Mouse (Mus musculus) neutrophil, adult 83 days (primary cell): ENCODE data around the gene Lrrn4cl. TPM values are rescaled to one million over a fixed set of nuclear protein-coding genes. Genes with fewer than 3 reads are reported as not detected.

ENCODE experiments used
- total RNA-seq, 2 experiments: library from RNA; stranded (reverse); gene quantifications; one replicate each; pipeline ENCODE4 v1.2.4; 2023

Lrrn4cl gene
- total RNA-seq, 2 experiments from 2014 or later = 0.13 TPM; not detected in 1

Other genes starting within 250 kb of the Lrrn4cl start
- gene Slc22a6, start 232.7 kb upstream of the Lrrn4cl start, total RNA-seq = not detected
- under 1 TPM; 0.07 to 0.39 TPM for gene Chrm1, start 187.0 kb upstream of the Lrrn4cl start, total RNA-seq
- 100 to 1,000 TPM; 110 to 140 TPM for gene Slc3a2, start 127.4 kb upstream of the Lrrn4cl start, total RNA-seq
- 10 to 100 TPM; 18.5 to 22.5 TPM for gene Wdr74, start 114.9 kb upstream of the Lrrn4cl start, total RNA-seq
- 1 to 10 TPM in 1 of 2 experiments, not detected in 1; 1.6 TPM for gene 1700092M07Rik, start 110.0 kb upstream of the Lrrn4cl start, total RNA-seq
- gene Stx5a, start 109.4 kb upstream of the Lrrn4cl start, total RNA-seq = 10 to 100 TPM; 95.0 to 99.4 TPM
- gene Nxf1, start 93.7 kb upstream of the Lrrn4cl start, total RNA-seq = 100 to 1,000 TPM; 148 to 149 TPM
- 10 to 100 TPM; 24.2 to 30.1 TPM for gene Tmem223, start 79.8 kb upstream of the Lrrn4cl start, total RNA-seq
- 10 to 100 TPM; 81.5 to 81.7 TPM for gene Tmem179b, start 76.3 kb upstream of the Lrrn4cl start, total RNA-seq
- gene Taf6l, start 64.4 kb upstream of the Lrrn4cl start, total RNA-seq = 10 to 100 TPM; 12.6 to 14.4 TPM
- gene Polr2g, start 52.2 kb upstream of the Lrrn4cl start, total RNA-seq = 10 to 100 TPM; 42.9 to 43.0 TPM
- gene Zbtb3, start 48.2 kb upstream of the Lrrn4cl start, total RNA-seq = 1 to 10 TPM; 1.1 to 1.4 TPM
- gene Ttc9c, start 31.4 kb upstream of the Lrrn4cl start, total RNA-seq = 10 to 100 TPM; 25.6 to 25.7 TPM
- 10 to 100 TPM; 91.2 to 95.0 TPM for gene Hnrnpul2, start 30.8 kb upstream of the Lrrn4cl start, total RNA-seq
- 10 to 100 TPM in 1 of 2 experiments, 1 to 10 TPM in 1; 3.1 to 11.6 TPM for gene AC129217.1, start 21.0 kb upstream of the Lrrn4cl start, total RNA-seq
- gene Bscl2, start 13.3 kb upstream of the Lrrn4cl start, total RNA-seq = 10 to 100 TPM; 57.2 to 57.4 TPM
- gene Gng3, start 11.6 kb upstream of the Lrrn4cl start, total RNA-seq = under 1 TPM in 1 of 2 experiments, not detected in 1; 0.33 TPM
- gene Ubxn1, start 20.7 kb downstream of the Lrrn4cl start, total RNA-seq = 10 to 100 TPM; 92.2 to 94.2 TPM
- 10 to 100 TPM; 17.8 to 24.6 TPM for gene Uqcc3, start 30.2 kb downstream of the Lrrn4cl start, total RNA-seq
- gene Lbhd1, start 33.0 kb downstream of the Lrrn4cl start, total RNA-seq = 10 to 100 TPM in 1 of 2 experiments, 1 to 10 TPM in 1; 5.4 to 17.3 TPM
- not detected for gene Gm49403, start 33.2 kb downstream of the Lrrn4cl start, total RNA-seq
- 10 to 100 TPM; 19.4 to 31.7 TPM for gene 1810009A15Rik, start 38.1 kb downstream of the Lrrn4cl start, total RNA-seq
- gene Gm49416, start 38.2 kb downstream of the Lrrn4cl start, total RNA-seq = 10 to 100 TPM in 1 of 2 experiments, not detected in 1; 10.3 TPM
- 10 to 100 TPM; 15.0 to 15.1 TPM for gene Ints5, start 42.2 kb downstream of the Lrrn4cl start, total RNA-seq
- gene Ganab, start 47.3 kb downstream of the Lrrn4cl start, total RNA-seq = 10 to 100 TPM; 88.6 to 94.6 TPM
- gene B3gat3, start 69.6 kb downstream of the Lrrn4cl start, total RNA-seq = 10 to 100 TPM; 39.8 to 40.9 TPM
- gene Rom1, start 78.6 kb downstream of the Lrrn4cl start, total RNA-seq = 1 to 10 TPM; 2.4 to 3.1 TPM
- 10 to 100 TPM; 46.2 to 51.1 TPM for gene Eml3, start 78.8 kb downstream of the Lrrn4cl start, total RNA-seq
- 100 to 1,000 TPM; 106 to 109 TPM for gene Mta2, start 91.1 kb downstream of the Lrrn4cl start, total RNA-seq
- gene Tut1, start 103.1 kb downstream of the Lrrn4cl start, total RNA-seq = 1 to 10 TPM; 7.5 to 8.5 TPM
- gene Eef1g, start 116.3 kb downstream of the Lrrn4cl start, total RNA-seq = 100 to 1,000 TPM; 131 to 159 TPM
- 100 to 1,000 TPM; 396 to 493 TPM for gene Ahnak, start 138.5 kb downstream of the Lrrn4cl start, total RNA-seq
- gene Scgb1a1, start 237.2 kb downstream of the Lrrn4cl start, total RNA-seq = not detected